Mouse (Mus musculus) NIH3T3 (cell line): ENCODE measurements around the gene Cox16.
A peak's percentile ranks its signal among the peaks of the same experiment; 100 is the strongest.
"Not testable (repeated sequence)": the region's sequence is repeated elsewhere in the genome, so short reads cannot be mapped to it uniquely, and the experiment has no call there.

Experiments
- DNase-seq: peaks from one replicate; pipeline ENCODE4 v3.0.0-alpha.2; 2012; ENCODE audit warnings: low read depth

Gene Cox16

GRCm38 (mm10) chr12:81484727-81485191 is at the start of gene Cox16:
Cox16 (minus strand) TSS chr12:81485127.
- peak; percentile 82 for DNase-seq

GRCm38 (mm10) chr12:81533029-81533419 is 48.1 kb upstream of the Cox16 start:
- DNase-seq, result no peak

- peak; percentile 89 for DNase-seq
These were observed 47.5 kb upstream of the Cox16 start, which contains the start of the genes Gm20498 and Synj2bp for GRCm38 (mm10) chr12:81532316-81533028. Gm20498 (minus strand) TSS chr12:81532905. Synj2bp (minus strand) TSS chr12:81532911.

GRCm38 (mm10) chr12:81530587-81530986 is 45.7 kb upstream of the Cox16 start:
- DNase-seq, result not testable (repeated sequence)

GRCm38 (mm10) chr12:81496906-81497305 is 12.0 kb upstream of the Cox16 start:
- DNase-seq, result not testable (repeated sequence)

GRCm38 (mm10) chr12:81490491-81490890 is 5.6 kb upstream of the Cox16 start:
- no peak for DNase-seq

- peak; percentile 4 for DNase-seq
These were observed 384 bp upstream of the Cox16 start for GRCm38 (mm10) chr12:81485311-81485710.

GRCm38 (mm10) chr12:81484212-81484611 is 715 bp downstream of the Cox16 start:
- peak; percentile 3 for DNase-seq

- peak; percentile 80 for DNase-seq
These were observed 1.3 kb downstream of the Cox16 start for GRCm38 (mm10) chr12:81483656-81484055.

GRCm38 (mm10) chr12:81459051-81459450 is 25.9 kb downstream of the Cox16 start:
- not testable (repeated sequence) for DNase-seq

GRCm38 (mm10) chr12:81438985-81439384 is 45.9 kb downstream of the Cox16 start:
- DNase-seq, result not testable (repeated sequence)

GRCm38 (mm10) chr12:81434778-81435177 is 50.1 kb downstream of the Cox16 start:
- DNase-seq, result not testable (repeated sequence)

- no peak for DNase-seq
These were observed 63.1 kb downstream of the Cox16 start, which contains the start of gene Adam4 for GRCm38 (mm10) chr12:81421846-81422245. Adam4 (minus strand) TSS chr12:81421946.

- no peak for DNase-seq
These were observed 71.7 kb downstream of the Cox16 start for GRCm38 (mm10) chr12:81413211-81413610.

GRCm38 (mm10) chr12:81408966-81409365 is 76.0 kb downstream of the Cox16 start:
- peak; percentile 58 for DNase-seq

GRCm38 (mm10) chr12:81402187-81402586 is 82.7 kb downstream of the Cox16 start:
- DNase-seq, result peak; percentile 86

- not testable (repeated sequence) for DNase-seq
These were observed 105.6 kb downstream of the Cox16 start, which contains the start of gene Gm4787 for GRCm38 (mm10) chr12:81379364-81379763. Gm4787 (minus strand) TSS chr12:81379464.

GRCm38 (mm10) chr12:81333841-81334240 is 151.1 kb downstream of the Cox16 start:
- no peak for DNase-seq

GRCm38 (mm10) chr12:81332875-81333421 is 152.0 kb downstream of the Cox16 start, which contains the start of gene Slc8a3:
Slc8a3 (minus strand) TSS chr12:81333180.
- DNase-seq, result no peak

GRCm38 (mm10) chr12:81331937-81332874 is 152.7 kb downstream of the Cox16 start:
- peak; percentile 60 for DNase-seq

GRCm38 (mm10) chr12:81331046-81331638 is 153.8 kb downstream of the Cox16 start:
- no peak for DNase-seq

- no peak for DNase-seq
These were observed 159.9 kb downstream of the Cox16 start for GRCm38 (mm10) chr12:81324991-81325390.
